Mouse (Mus musculus) thymus, postnatal 36 days (tissue): ENCODE results near the gene Gpc3.
"Not testable (repeated sequence)": the region's sequence is repeated elsewhere in the genome, so short reads cannot be mapped to it uniquely, and the experiment has no call there.

Source experiments
- DNase-seq, 2 experiments: peaks; one replicate each; pipeline ENCODE4 v3.0.0; 2022; ENCODE audit warnings: mixed read lengths in 2 of 2

Gpc3 gene

GRCm38 (mm10) chrX:52374209-52374608 lies 239.5 kb downstream of the Gpc3 start:
- no peak for DNase-seq

- no peak for DNase-seq
Measured at GRCm38 (mm10) chrX:52372436-52372835, 241.3 kb downstream of the Gpc3 start.

GRCm38 (mm10) chrX:52369938-52370758 lies 243.6 kb downstream of the Gpc3 start:
- DNase-seq = no peak

- no peak for DNase-seq
Measured at GRCm38 (mm10) chrX:52369304-52369937, 244.3 kb downstream of the Gpc3 start.

GRCm38 (mm10) chrX:52366826-52367225 lies 246.9 kb downstream of the Gpc3 start:
- no peak for DNase-seq

- DNase-seq = no peak
Measured at GRCm38 (mm10) chrX:52365790-52366189, 248.0 kb downstream of the Gpc3 start.

- no peak for DNase-seq
Measured at GRCm38 (mm10) chrX:52362241-52363011, 251.3 kb downstream of the Gpc3 start.

- DNase-seq = no peak
Measured at GRCm38 (mm10) chrX:52352981-52353380, 260.8 kb downstream of the Gpc3 start.

GRCm38 (mm10) chrX:52350631-52351030 lies 263.1 kb downstream of the Gpc3 start:
- not testable (repeated sequence) for DNase-seq

GRCm38 (mm10) chrX:52348773-52349172 lies 265.0 kb downstream of the Gpc3 start:
- DNase-seq = no peak

- DNase-seq = no peak
Measured at GRCm38 (mm10) chrX:52344018-52344417, 269.7 kb downstream of the Gpc3 start.

- no peak for DNase-seq
Measured at GRCm38 (mm10) chrX:52340251-52340650, 273.5 kb downstream of the Gpc3 start.

GRCm38 (mm10) chrX:52321791-52322190 lies 292.0 kb downstream of the Gpc3 start:
- DNase-seq = no peak

- DNase-seq = no peak
Measured at GRCm38 (mm10) chrX:52320653-52321052, 293.1 kb downstream of the Gpc3 start.

- no peak for DNase-seq
Measured at GRCm38 (mm10) chrX:52310976-52311375, 302.8 kb downstream of the Gpc3 start.

GRCm38 (mm10) chrX:52305226-52305625 lies 308.5 kb downstream of the Gpc3 start:
- no peak for DNase-seq

GRCm38 (mm10) chrX:52288792-52289191 lies 325.0 kb downstream of the Gpc3 start:
- no peak for DNase-seq

GRCm38 (mm10) chrX:52287944-52288343 lies 325.8 kb downstream of the Gpc3 start:
- no peak for DNase-seq

GRCm38 (mm10) chrX:52282070-52282469 lies 331.7 kb downstream of the Gpc3 start:
- no peak for DNase-seq

- DNase-seq = no peak
Measured at GRCm38 (mm10) chrX:52281103-52281900, 332.4 kb downstream of the Gpc3 start.

- no peak for DNase-seq
Measured at GRCm38 (mm10) chrX:52278687-52279359, 334.9 kb downstream of the Gpc3 start.

GRCm38 (mm10) chrX:52277599-52277998 lies 336.2 kb downstream of the Gpc3 start:
- no peak for DNase-seq
